Mouse (Mus musculus) ES-E14 (cell line): Measurements from ENCODE around the gene Prkd2.

Experiments
- CHD2 ChIP-seq: IDR thresholded peaks from 2 replicates; pipeline ENCODE4 v1.6.1; 2014; ENCODE audit warnings: mild to moderate bottlenecking, low read depth, low read length, inconsistent platforms
- MAFK ChIP-seq: IDR thresholded peaks from 2 replicates; pipeline ENCODE4 v1.6.1; 2014; ENCODE audit warnings: mild to moderate bottlenecking, low read depth, low read length, inconsistent platforms; ENCODE audit not compliant: insufficient read depth
- ZC3H11A ChIP-seq: IDR thresholded peaks from 2 replicates; pipeline ENCODE4 v1.6.1; 2012; ENCODE audit warnings: low read depth, mild to moderate bottlenecking, inconsistent platforms, low read length, borderline replicate concordance
- ZNF384 ChIP-seq: IDR thresholded peaks from 2 replicates; pipeline ENCODE4 v1.6.1; 2012; ENCODE audit warnings: low read depth, low read length, inconsistent platforms

DNA sequence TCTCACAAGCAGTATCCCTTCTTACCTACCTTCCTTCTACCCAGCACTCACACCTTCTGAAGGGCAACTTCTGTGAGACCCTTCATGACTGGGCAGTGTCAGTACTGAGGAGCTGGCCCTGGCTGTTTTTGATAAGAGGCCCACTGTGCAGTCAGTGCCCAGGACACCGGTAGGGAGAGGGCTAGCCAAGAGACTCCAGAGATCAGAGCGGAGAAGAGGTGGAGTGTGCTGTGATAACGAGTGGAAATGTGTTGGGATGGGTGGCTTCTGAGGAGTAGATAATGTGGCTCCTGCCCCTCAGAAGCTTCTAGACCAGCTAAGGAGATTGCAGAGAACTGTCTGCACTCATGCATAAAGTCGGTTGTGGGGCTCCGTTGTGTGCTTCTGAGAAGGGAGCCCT lies 22.9 kb upstream of the Prkd2 start:
- TF ChIP-seq MAFK (no peak), ZC3H11A (no peak), CHD2 (no peak), ZNF384 (no peak)
